Mouse (Mus musculus): ENCODE measurements around the gene Tacc2. TPM values are rescaled to one million over a fixed set of nuclear protein-coding genes. Genes with fewer than 3 reads are reported as not detected.

Tacc2 gene
- total and polyA plus RNA-seq, 2 experiments, result 10.0 to 14.3 TPM

DNA sequence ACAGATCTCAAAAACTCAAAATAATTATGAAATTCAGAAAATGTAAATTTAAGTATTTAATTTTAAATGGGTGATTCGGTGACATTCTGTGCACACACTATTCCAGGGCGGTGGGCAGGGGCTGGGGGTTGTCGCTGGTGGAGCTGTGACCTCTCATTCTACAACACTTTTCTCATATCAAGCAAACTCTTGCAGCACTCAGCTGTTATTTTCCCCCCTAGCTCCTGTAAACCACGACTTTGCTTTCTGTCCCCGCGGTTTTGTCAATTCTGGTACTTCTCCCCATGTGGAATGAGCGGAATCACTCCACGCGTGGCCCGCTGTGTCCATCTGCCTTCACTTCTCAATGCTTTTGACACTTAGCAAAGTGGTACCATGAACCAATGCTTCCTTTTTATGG is 3.5 kb upstream of the Tacc2 start:
- TF ChIP-seq POLR2A (IDR thresholded peaks at IDR 0.05; ENCODE audit: extremely low read depth, insufficient read depth, low read length), result no peak
- TF ChIP-seq CTCF (IDR thresholded peaks at IDR 0.05; ENCODE audit: low read depth, low read length), result no peak
- peaks cover 17% of the 10 kb centered on the region for H3K4me1 ChIP-seq (ENCODE audit: control insufficient read depth, insufficient read depth, low read length)
- no peak overlapping the region for H3K9ac ChIP-seq (ENCODE audit: low read depth, low read length)
- WGBS, result 95% methylated on average over 10 of the region's 10 CpGs
- H3K36me3 ChIP-seq (ENCODE audit: control insufficient read depth, insufficient read depth, low read length), result no peaks in the 10 kb centered on the region
- no peak overlapping the region for H3K4me3 ChIP-seq (ENCODE audit: insufficient read depth, low read depth, low read length)
- H3K27me3 ChIP-seq (ENCODE audit: control insufficient read depth, insufficient read depth, low read length), result no peaks in the 10 kb centered on the region
- DNase-seq (ENCODE audit: extremely low read depth, low read depth, low spot score), result no peak
- H3K79me2 ChIP-seq (ENCODE audit: control insufficient read depth, insufficient read depth, low read length), result no peaks in the 10 kb centered on the region
- H3K27ac ChIP-seq (replicated peaks; ENCODE audit: insufficient read depth, low read depth, low read length), result no peak overlapping the region

- peak overlapping the region; percentile 72 for H3K27ac ChIP-seq (replicated peaks; ENCODE audit: insufficient read depth, low read depth, low read length)
- WGBS, result 24% methylated on average over 13 of the region's 13 CpGs
- no peaks in the 10 kb centered on the region for H3K27me3 ChIP-seq (ENCODE audit: control insufficient read depth, insufficient read depth, low read length)
- peak; percentile 90 for DNase-seq (ENCODE audit: extremely low read depth, low read depth, low spot score)
- no peaks in the 10 kb centered on the region for H3K79me2 ChIP-seq (ENCODE audit: control insufficient read depth, insufficient read depth, low read length)
- H3K9ac ChIP-seq (ENCODE audit: low read depth, low read length), result peak overlapping the region; percentile 4; the same call in 1 of the 2 replicates
- TF ChIP-seq POLR2A (IDR thresholded peaks at IDR 0.05; ENCODE audit: extremely low read depth, insufficient read depth, low read length), result 0 out of 2 replicates have a peak, but pooled peaks have one; percentile 9
- TF ChIP-seq CTCF (IDR thresholded peaks at IDR 0.05; ENCODE audit: low read depth, low read length), result no peak
- no peaks in the 10 kb centered on the region for H3K36me3 ChIP-seq (ENCODE audit: control insufficient read depth, insufficient read depth, low read length)
- peaks cover 13% of the 10 kb centered on the region for H3K4me1 ChIP-seq (ENCODE audit: control insufficient read depth, insufficient read depth, low read length)
- H3K4me3 ChIP-seq (ENCODE audit: insufficient read depth, low read depth, low read length), result no peak overlapping the region; the same call in 1 of the 2 replicates
Measured at GRCm38 (mm10) chr7:130574211-130574991, 2.8 kb upstream of the Tacc2 start.

DNA sequence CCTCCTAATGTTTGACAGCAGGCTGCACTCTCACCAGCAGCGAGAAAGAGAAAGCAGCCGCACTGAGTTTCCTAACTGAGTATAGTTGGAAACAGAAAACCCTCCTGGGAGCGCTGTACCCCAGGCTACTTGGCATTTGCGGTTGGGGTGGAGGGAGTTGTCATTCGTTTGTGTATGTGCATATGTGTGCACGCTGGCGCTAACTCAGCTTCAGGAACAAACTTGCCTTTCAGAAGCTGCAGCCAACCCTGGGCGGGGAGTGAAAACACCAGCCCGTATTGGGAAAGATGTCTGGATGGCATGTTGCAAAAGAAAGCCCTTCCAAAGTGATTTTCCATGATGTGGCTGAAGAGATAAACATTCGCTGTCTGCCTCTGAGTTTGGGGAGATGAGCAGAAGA is 257 bp upstream of the Tacc2 start:
- DNase-seq (ENCODE audit: extremely low read depth, low read depth, low spot score), result peak; percentile 79
- Histone ChIP-seq H3K4me1 (ENCODE audit: control insufficient read depth, insufficient read depth, low read length) (0 out of 2 replicates have a peak, but pooled peaks cover 5% of the 10 kb centered on the region), H3K4me3 (ENCODE audit: insufficient read depth, low read depth, low read length) (peak overlapping the region; percentile 53), H3K79me2 (ENCODE audit: control insufficient read depth, insufficient read depth, low read length) (no peaks in the 10 kb centered on the region), H3K36me3 (ENCODE audit: control insufficient read depth, insufficient read depth, low read length) (no peaks in the 10 kb centered on the region), H3K27me3 (ENCODE audit: control insufficient read depth, insufficient read depth, low read length) (no peaks in the 10 kb centered on the region), H3K27ac (replicated peaks; ENCODE audit: insufficient read depth, low read depth, low read length) (peak overlapping the region; percentile 11), H3K9ac (ENCODE audit: low read depth, low read length) (peak overlapping the region; percentile 51)
- TF ChIP-seq POLR2A (IDR thresholded peaks at IDR 0.05; ENCODE audit: extremely low read depth, insufficient read depth, low read length) (no peak), CTCF (IDR thresholded peaks at IDR 0.05; ENCODE audit: low read depth, low read length) (no peak)
- 1% methylated on average over 10 of the region's 10 CpGs for WGBS

DNA sequence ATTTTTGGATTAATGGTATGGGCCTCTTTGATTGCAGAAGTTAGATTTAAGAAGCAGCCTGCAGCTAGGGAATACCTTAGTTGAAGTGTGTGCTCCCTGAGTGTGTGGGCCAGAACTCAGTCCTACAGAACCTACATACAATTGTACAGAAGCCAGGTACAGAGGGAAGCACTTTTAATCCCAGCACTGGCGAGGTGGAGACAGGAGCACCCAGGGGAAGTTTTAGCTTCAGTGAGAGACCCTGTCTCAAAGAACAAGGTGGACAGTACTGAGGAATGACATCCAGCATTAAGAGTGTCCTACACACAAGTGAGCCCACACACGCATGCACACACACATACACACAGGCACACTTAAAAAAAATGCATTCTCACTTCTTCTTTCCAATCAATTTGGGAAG is 828 bp downstream of the Tacc2 start:
- Histone ChIP-seq H3K27ac (replicated peaks; ENCODE audit: insufficient read depth, low read depth, low read length) (no peak overlapping the region), H3K27me3 (ENCODE audit: control insufficient read depth, insufficient read depth, low read length) (no peaks in the 10 kb centered on the region), H3K79me2 (ENCODE audit: control insufficient read depth, insufficient read depth, low read length) (no peaks in the 10 kb centered on the region), H3K36me3 (ENCODE audit: control insufficient read depth, insufficient read depth, low read length) (no peaks in the 10 kb centered on the region), H3K4me3 (ENCODE audit: insufficient read depth, low read depth, low read length) (no peak overlapping the region), H3K9ac (ENCODE audit: low read depth, low read length) (no peak overlapping the region), H3K4me1 (ENCODE audit: control insufficient read depth, insufficient read depth, low read length) (0 out of 2 replicates have a peak, but pooled peaks cover 5% of the 10 kb centered on the region)
- TF ChIP-seq CTCF (IDR thresholded peaks at IDR 0.05; ENCODE audit: low read depth, low read length) (no peak), POLR2A (IDR thresholded peaks at IDR 0.05; ENCODE audit: extremely low read depth, insufficient read depth, low read length) (no peak)
- WGBS, result 80% methylated on average over 2 of the region's 2 CpGs
- DNase-seq (ENCODE audit: extremely low read depth, low read depth, low spot score), result no peak

GRCm38 (mm10) chr7:130578607-130579006 is 1.4 kb downstream of the Tacc2 start:
- no peak for DNase-seq (ENCODE audit: extremely low read depth, low read depth, low spot score)
- TF ChIP-seq POLR2A (IDR thresholded peaks at IDR 0.05; ENCODE audit: extremely low read depth, insufficient read depth, low read length), result no peak
- TF ChIP-seq CTCF (IDR thresholded peaks at IDR 0.05; ENCODE audit: low read depth, low read length), result no peak
- H3K9ac ChIP-seq (ENCODE audit: low read depth, low read length), result no peak overlapping the region
- H3K4me3 ChIP-seq (ENCODE audit: insufficient read depth, low read depth, low read length), result no peak overlapping the region
- no peaks in the 10 kb centered on the region for H3K27me3 ChIP-seq (ENCODE audit: control insufficient read depth, insufficient read depth, low read length)
- H3K36me3 ChIP-seq (ENCODE audit: control insufficient read depth, insufficient read depth, low read length), result no peaks in the 10 kb centered on the region
- 51% methylated on average over 5 of the region's 5 CpGs for WGBS
- H3K27ac ChIP-seq (replicated peaks; ENCODE audit: insufficient read depth, low read depth, low read length), result no peak overlapping the region
- no peaks in the 10 kb centered on the region for H3K79me2 ChIP-seq (ENCODE audit: control insufficient read depth, insufficient read depth, low read length)
- 0 out of 2 replicates have a peak, but pooled peaks cover 5% of the 10 kb centered on the region for H3K4me1 ChIP-seq (ENCODE audit: control insufficient read depth, insufficient read depth, low read length)

DNA sequence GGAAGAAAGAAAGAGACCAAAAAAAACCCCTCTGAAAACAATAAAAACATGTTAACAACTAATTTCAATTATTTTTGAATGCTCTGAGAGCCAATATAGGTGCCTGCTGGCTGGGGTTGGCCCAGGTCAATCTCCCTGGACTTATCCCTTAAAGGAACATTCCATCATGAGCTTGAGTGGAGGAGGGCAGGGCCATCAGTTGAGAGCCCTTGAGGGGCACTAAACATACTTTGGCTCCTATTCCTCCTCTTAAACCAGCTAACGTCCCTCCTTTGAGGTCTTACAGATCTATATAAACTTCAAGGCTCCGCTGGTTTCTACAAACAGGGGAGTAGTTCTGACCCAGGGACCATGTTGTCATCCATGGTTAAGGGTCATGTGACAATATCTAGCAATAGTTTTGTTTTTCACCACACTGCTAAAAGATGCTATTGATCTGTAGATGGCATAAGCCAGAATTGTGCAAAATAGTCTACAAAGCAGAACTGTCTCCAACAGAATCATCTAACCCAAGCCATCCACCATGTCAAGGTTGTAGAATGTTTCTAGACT is 9.4 kb downstream of the Tacc2 start:
- Histone ChIP-seq H3K79me2 (ENCODE audit: control insufficient read depth, insufficient read depth, low read length) (no peaks in the 10 kb centered on the region), H3K27ac (replicated peaks; ENCODE audit: insufficient read depth, low read depth, low read length) (no peak overlapping the region), H3K4me1 (ENCODE audit: control insufficient read depth, insufficient read depth, low read length) (peaks cover 4% of the 10 kb centered on the region), H3K4me3 (ENCODE audit: insufficient read depth, low read depth, low read length) (no peak overlapping the region), H3K9ac (ENCODE audit: low read depth, low read length) (no peak overlapping the region), H3K27me3 (ENCODE audit: control insufficient read depth, insufficient read depth, low read length) (no peaks in the 10 kb centered on the region), H3K36me3 (ENCODE audit: control insufficient read depth, insufficient read depth, low read length) (no peaks in the 10 kb centered on the region)
- no peak for TF ChIP-seq CTCF (IDR thresholded peaks at IDR 0.05; ENCODE audit: low read depth, low read length)
- no peak for TF ChIP-seq POLR2A (IDR thresholded peaks at IDR 0.05; ENCODE audit: extremely low read depth, insufficient read depth, low read length)
- DNase-seq (ENCODE audit: extremely low read depth, low read depth, low spot score), result peak; percentile 21
- 82% methylated on average over 2 of the region's 2 CpGs for WGBS

Measured in liver, adult 2 months (tissue).